Mouse (Mus musculus): ENCODE measurements around the gene Prss1.
"Not testable (repeated sequence)": the region's sequence is repeated elsewhere in the genome, so short reads cannot be mapped to it uniquely, and the experiment has no call there.

Prss1 gene

GRCm38 (mm10) chr6:41458632-41459031, at the start of gene Prss1:
Gene Prss1 (plus strand): TSS chr6:41458932.
- in situ Hi-C loops (cut with MseI, MboI): not testable (repeated sequence)

DNA sequence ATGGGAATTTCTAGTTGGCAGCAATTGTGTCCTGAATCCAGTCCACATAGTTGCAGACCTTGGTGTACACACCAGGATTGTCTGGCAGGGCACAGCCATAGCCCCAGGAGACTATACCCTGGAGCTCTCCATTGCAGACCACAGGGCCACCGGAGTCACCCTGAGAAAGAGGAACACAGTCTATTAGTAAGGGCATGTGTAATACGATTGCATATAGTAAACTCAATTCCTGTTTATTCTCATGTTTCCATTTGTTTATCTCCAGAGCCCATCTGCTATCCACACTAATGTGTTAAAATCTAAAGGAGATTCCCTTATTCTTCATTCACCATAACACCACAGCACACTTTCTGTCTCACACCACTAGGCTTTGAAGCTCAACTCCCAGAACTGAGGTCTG, 16.5 kb upstream of the Prss1 start:
- in situ Hi-C loops (cut with MseI, MboI): not testable (repeated sequence)

- in situ Hi-C loops (cut with MseI, MboI): not testable (repeated sequence)
Observed at GRCm38 (mm10) chr6:41446045-41446444, 12.7 kb upstream of the Prss1 start, which contains the start of gene Gm10334. Gene Gm10334 (minus strand): TSS chr6:41446145.

DNA sequence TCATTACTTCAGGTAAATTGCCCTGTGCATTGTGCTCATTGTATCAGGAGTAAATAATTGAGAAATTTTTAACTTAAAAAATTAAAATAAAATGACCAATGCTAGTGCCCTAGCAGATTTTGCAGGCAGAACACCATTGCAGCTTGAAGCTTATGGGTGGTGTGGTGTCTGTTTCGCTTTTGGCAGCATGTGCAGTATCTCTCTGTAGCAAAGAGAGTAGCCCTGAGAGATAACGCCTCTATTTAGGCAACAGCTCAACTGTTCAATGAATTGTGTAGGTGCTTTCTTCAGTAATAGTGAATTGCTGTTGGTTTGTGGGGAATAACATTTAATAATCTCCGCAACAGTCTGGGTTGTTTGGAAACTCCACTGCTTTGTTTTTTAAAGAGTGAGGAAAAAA, 40.6 kb downstream of the Prss1 start:
- in situ Hi-C loops (cut with MseI, MboI): no loop called here

GRCm38 (mm10) chr6:41504915-41505314, 46.2 kb downstream of the Prss1 start:
- in situ Hi-C loops (cut with MseI, MboI): no loop called here

DNA sequence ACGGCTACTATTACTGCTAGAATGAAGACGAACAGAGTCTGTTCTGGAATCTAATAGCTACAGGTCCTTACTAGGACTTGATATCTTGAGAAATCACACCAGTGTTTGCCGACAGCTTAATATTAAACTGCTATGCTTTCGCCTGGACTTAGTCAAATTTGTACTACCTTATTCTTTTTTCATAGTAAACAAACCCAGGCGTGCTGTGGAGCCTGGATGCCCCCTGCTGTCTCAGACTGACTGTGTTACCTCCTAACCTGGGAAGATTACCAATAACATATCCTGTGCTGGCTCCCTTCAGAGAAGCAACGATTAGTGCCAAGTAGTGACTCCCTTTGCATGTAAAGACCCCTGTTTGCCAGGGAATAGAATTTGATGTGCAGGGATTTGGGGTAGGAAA, 46.6 kb downstream of the Prss1 start:
- in situ Hi-C loops (cut with MseI, MboI): no loop called here

Data from mouse trophoblast stem cell (cell line).